24 mouse cellular contexts compared by ENCODE assay signal in the genomic region with DNA sequence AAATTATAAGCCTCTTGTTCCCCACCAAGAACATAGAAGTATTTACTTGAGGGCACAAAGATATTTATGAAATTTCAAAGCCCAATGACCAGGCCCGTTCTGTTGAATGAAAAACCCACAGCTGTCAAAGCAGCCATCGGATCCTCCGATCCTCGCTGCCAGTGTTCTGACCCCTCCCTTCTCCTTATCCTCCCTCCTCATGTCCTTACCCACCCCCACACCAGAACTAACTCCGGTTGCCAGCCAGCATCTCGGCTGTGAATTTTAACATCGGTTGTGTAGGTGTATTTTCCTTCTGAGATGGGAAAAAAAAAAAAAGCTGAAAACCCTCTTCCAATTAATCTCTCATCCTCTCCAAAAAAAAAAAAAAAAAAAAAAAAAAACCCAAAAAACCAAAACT. TPM values are rescaled to one million over a fixed set of nuclear protein-coding genes. Genes with fewer than 3 reads are reported as not detected.
DNase-seq lines count a peak whose midpoint lies in the region; ATAC-seq and TF ChIP-seq lines count a peak whose summit lies in the region.
"Had no signal": no experiment of that assay in that cellular context is flagged by ENCODE, and none has a peak within 500 bp of the region (broad histone marks: within the 10 kb centered on the region; RNA-seq: fewer than 3 reads in every experiment).

No protein-coding gene starts in this region.

- H3K4me3 ChIP-seq in layer of hippocampus, adult 2 months = no peak overlapping the region
- H3K4me3 ChIP-seq in thymus, adult 2 months (ENCODE audit: control insufficient read depth, insufficient read depth, low read length) = no peak overlapping the region
- H3K4me3 ChIP-seq in heart, embryonic 12.5 days = no peak overlapping the region
- H3K4me3 ChIP-seq: forebrain, embryonic 10.5 days; heart, adult 2 months; hindbrain, embryonic 13.5 days; limb, embryonic 12.5 days; liver, embryonic 13.5 days had no signal

- no peaks in the 10 kb centered on the region for H3K9me3 ChIP-seq in heart, embryonic 12.5 days (replicated peaks)
- H3K9me3 ChIP-seq: forebrain, embryonic 10.5 days; hindbrain, embryonic 13.5 days; limb, embryonic 12.5 days; liver, embryonic 13.5 days had no signal

- no peak overlapping the region for H3K4me2 ChIP-seq in heart, embryonic 12.5 days
- H3K4me2 ChIP-seq: hindbrain, embryonic 13.5 days; limb, embryonic 12.5 days; liver, embryonic 13.5 days had no signal

- peak overlapping the region; percentile 63; the same call in 1 of the 2 replicates for H3K27ac ChIP-seq in layer of hippocampus, adult 2 months
- H3K27ac ChIP-seq in thymus, adult 2 months (ENCODE audit: control insufficient read depth, insufficient read depth, low read length) = no peak overlapping the region; the same call in 1 of the 2 replicates
- H3K27ac ChIP-seq in heart, embryonic 12.5 days (ENCODE audit: poor library complexity, severe bottlenecking) = no peak overlapping the region
- H3K27ac ChIP-seq: forebrain, embryonic 10.5 days; heart, adult 2 months; hindbrain, embryonic 13.5 days; limb, embryonic 12.5 days; liver, embryonic 13.5 days had no signal

- DNase-seq in lung, postnatal 10 days = peak; percentile 8
- DNase-seq in lung, adult 18-20 months = no peak
- DNase-seq in layer of hippocampus, adult 2 months (ENCODE audit: low spot score in 2 of 2) = peak; percentile 36 to 72
- peak; percentile 51 to 87 for DNase-seq in left cerebral cortex, postnatal 25 days (ENCODE audit: low spot score in 2 of 2)
- no peak for DNase-seq in thymus, adult 2 months
- DNase-seq: cerebellum, adult 9-11 months; gastrocnemius, postnatal 14 days; heart, adult 2 months; kidney, adult 9 months; liver, embryonic 13.5 days; midbrain, embryonic 14.5 days had no signal

- H3K4me1 ChIP-seq in thymus, adult 2 months (replicated peaks; ENCODE audit: control insufficient read depth, insufficient read depth, low read length) = no peaks in the 10 kb centered on the region
- no peaks in the 10 kb centered on the region for H3K4me1 ChIP-seq in heart, embryonic 12.5 days (replicated peaks)
- H3K4me1 ChIP-seq: forebrain, embryonic 10.5 days; hindbrain, embryonic 13.5 days; limb, embryonic 12.5 days; liver, embryonic 13.5 days had no signal

- intact Hi-C loops in left cerebral cortex, postnatal 25 days (cut with DNase I) = loop anchor here (5.0 kb wide), 1 partner anchor 35 kb away; no protein-coding TSS in a partner anchor

- H3K9ac ChIP-seq in heart, embryonic 12.5 days = no peak overlapping the region
- H3K9ac ChIP-seq: hindbrain, embryonic 13.5 days; limb, embryonic 12.5 days; liver, embryonic 13.5 days had no signal

- WGBS in thymus, adult 2 months = 96% methylated on average over 7 of the region's 7 CpGs
- 53% methylated on average over 7 of the region's 7 CpGs for WGBS in heart, embryonic 12.5 days

- no peak for TF ChIP-seq POLR2A in thymus, adult 2 months (IDR thresholded peaks at IDR 0.05; ENCODE audit: control insufficient read depth, extremely low read depth, insufficient read depth, low read length, poor library complexity)

- no peak for ATAC-seq in CD4-positive, CD25-positive, alpha-beta regulatory T cell, adult 4 months
- no peak for ATAC-seq in heart, embryonic 12.5 days (ENCODE audit: insufficient number of reproducible peaks, low FRiP score)

- TF ChIP-seq CTCF in layer of hippocampus, adult 2 months (conservative IDR thresholded peaks at IDR 0.05) = no peak
- no peak for TF ChIP-seq CTCF in thymus, adult 2 months (IDR thresholded peaks at IDR 0.05; ENCODE audit: borderline replicate concordance, control insufficient read depth, extremely low read depth, insufficient read depth, low read length, poor library complexity)

- no peaks in the 10 kb centered on the region for H3K36me3 ChIP-seq in thymus, adult 2 months (ENCODE audit: control insufficient read depth, insufficient read depth, low read length)
- no peaks in the 10 kb centered on the region for H3K36me3 ChIP-seq in heart, embryonic 12.5 days
- H3K36me3 ChIP-seq: forebrain, embryonic 10.5 days; hindbrain, embryonic 13.5 days; limb, embryonic 12.5 days; liver, embryonic 13.5 days had no signal

- H3K27me3 ChIP-seq in thymus, adult 2 months (ENCODE audit: control insufficient read depth, insufficient read depth, low read length) = no peaks in the 10 kb centered on the region
- no peaks in the 10 kb centered on the region for H3K27me3 ChIP-seq in heart, embryonic 12.5 days (replicated peaks)
- H3K27me3 ChIP-seq: hindbrain, embryonic 13.5 days; limb, embryonic 12.5 days; liver, embryonic 13.5 days had no signal

RNA-seq across cellular contexts. Expression of a gene that starts 16.7 kb away (rescaled TPM):
- total RNA-seq in layer of hippocampus, adult 2 months (2021) = not detected
- total RNA-seq in left cerebral cortex, postnatal 25 days (2021) = not detected
- not detected in 2 replicates for polyA plus RNA-seq in thymus, adult 2 months (2012; rRNA removed)
- not detected for polyA plus RNA-seq in CD4-positive, CD25-positive, alpha-beta regulatory T cell, adult 4 months (2017; shearing (Covaris generic))
- polyA plus RNA-seq in heart, embryonic 12.5 days (2016; fragmentation: Nextera tagmentation; extraction: Ambion mirVana) = not detected in 2 replicates
- total RNA-seq: adrenal gland, postnatal 4 days; ES-E14; gastrocnemius, postnatal 14 days; heart, adult 2 months; megakaryocyte progenitor cell, adult 5-6 weeks; neutrophil, adult 5-6 weeks had no signal
- polyA plus RNA-seq: embryonic facial prominence, embryonic 14.5 days; forebrain, embryonic 10.5 days; heart, adult 2 months; heart, postnatal 0 days; hindbrain, embryonic 13.5 days; intestine, embryonic 14.5 days; limb, embryonic 12.5 days; liver, embryonic 13.5 days; lung, embryonic 16.5 days; midbrain, embryonic 14.5 days had no signal

RNA-seq across cellular contexts. Expression of a gene that starts 31.6 kb away (rescaled TPM):
- 10 to 100 TPM; 45.3 to 48.3 TPM for total RNA-seq in layer of hippocampus, adult 2 months (2021)
- 10 to 100 TPM; 19.5 to 21.9 TPM for total RNA-seq in left cerebral cortex, postnatal 25 days (2021)
- 5.9 and 7.0 TPM in 2 replicates for polyA plus RNA-seq in thymus, adult 2 months (2012; rRNA removed)
- polyA plus RNA-seq in CD4-positive, CD25-positive, alpha-beta regulatory T cell, adult 4 months (2017; shearing (Covaris generic)) = 1 to 10 TPM; 3.3 to 4.6 TPM
- polyA plus RNA-seq in heart, embryonic 12.5 days (2016; fragmentation: Nextera tagmentation; extraction: Ambion mirVana) = 5.2 and 5.4 TPM in 2 replicates

Comparison
In these comparisons a context has a peak if more than half of its experiments do, and no peak if none do; other contexts are left out.
1. DNase-seq: peak in lung, postnatal 10 days (single experiment), layer of hippocampus, adult 2 months (2 of 2) and left cerebral cortex, postnatal 25 days (2 of 2); none in lung, adult 18-20 months (0 of 2) and thymus, adult 2 months (single experiment).